Mouse (Mus musculus): ENCODE data around the gene Gprc5b.

The Gprc5b gene

DNA sequence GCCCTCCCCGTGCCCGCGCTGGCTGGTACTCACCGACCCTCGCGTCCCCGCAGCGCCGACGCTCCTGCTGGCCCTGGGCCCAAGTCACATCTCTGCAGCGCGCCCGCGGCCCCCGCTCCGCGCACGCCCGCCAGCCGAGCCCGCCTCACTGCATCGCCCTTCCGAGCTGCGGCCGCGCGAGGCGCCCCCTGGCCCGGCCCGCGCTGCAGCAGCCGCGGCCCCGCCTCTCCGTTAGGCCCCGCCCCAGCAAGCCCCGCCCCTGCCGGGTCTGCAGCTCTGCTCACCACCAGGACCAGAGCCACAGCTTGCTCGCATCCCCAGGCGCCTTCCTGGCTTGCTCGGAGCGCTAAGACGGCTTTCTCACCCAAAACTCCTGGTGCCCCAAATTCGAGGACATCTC lies at the start of gene Gprc5b:
Gene Gprc5b (minus strand): TSS at position 205 of the 400 bp plus-strand sequence.
- H3K4me1 ChIP-seq (replicated peaks; ENCODE audit: low read depth, low read length), result peaks cover 53% of the 10 kb centered on the region
- TF ChIP-seq NANOG (IDR thresholded peaks at IDR 0.05; ENCODE audit: borderline replicate concordance, low read length) (no peak), POU5F1 (IDR thresholded peaks at IDR 0.05; ENCODE audit: borderline replicate concordance, low read length) (no peak), CTCF (conservative IDR thresholded peaks at IDR 0.05; ENCODE audit: low read length) (no peak)
- H3K9me3 ChIP-seq (ENCODE audit: low read length), result 0 out of 2 replicates have a peak, but pooled peaks cover 5% of the 10 kb centered on the region
- peak within 1 kb of the TSS; percentile 84 for H3K4me3 ChIP-seq (replicated peaks; ENCODE audit: low read length)
- H3K36me3 ChIP-seq (ENCODE audit: insufficient read depth, low read length), result no peaks in the 10 kb centered on the region
- peaks cover 26% of the 10 kb centered on the region for H3K27me3 ChIP-seq (ENCODE audit: insufficient read depth, low read length)

DNA sequence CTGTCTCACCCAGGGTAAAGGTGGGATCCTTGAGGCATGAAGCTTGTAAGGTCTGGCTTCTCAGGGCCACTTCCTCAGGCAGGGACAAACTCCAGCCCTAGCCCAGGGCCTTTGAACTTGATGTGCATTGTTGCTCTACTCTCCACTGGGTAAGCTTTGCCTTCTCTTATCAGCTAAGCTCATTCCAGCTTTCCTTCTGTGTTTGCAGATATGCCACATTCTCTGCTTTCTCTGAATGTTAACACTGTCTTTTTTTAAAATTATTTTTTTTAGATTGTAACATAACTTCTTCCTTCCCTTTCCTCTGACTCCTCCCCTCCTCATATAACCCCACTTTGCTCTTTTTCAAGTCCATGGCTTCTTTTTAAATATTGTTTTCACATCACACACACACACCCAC lies 46.5 kb upstream of the Gprc5b start:
- no peak for TF ChIP-seq NANOG (IDR thresholded peaks at IDR 0.05; ENCODE audit: borderline replicate concordance, low read length)
- TF ChIP-seq POU5F1 (IDR thresholded peaks at IDR 0.05; ENCODE audit: borderline replicate concordance, low read length), result no peak
- no peak for TF ChIP-seq CTCF (conservative IDR thresholded peaks at IDR 0.05; ENCODE audit: low read length)
- no peaks in the 10 kb centered on the region for H3K27me3 ChIP-seq (ENCODE audit: insufficient read depth, low read length)

DNA sequence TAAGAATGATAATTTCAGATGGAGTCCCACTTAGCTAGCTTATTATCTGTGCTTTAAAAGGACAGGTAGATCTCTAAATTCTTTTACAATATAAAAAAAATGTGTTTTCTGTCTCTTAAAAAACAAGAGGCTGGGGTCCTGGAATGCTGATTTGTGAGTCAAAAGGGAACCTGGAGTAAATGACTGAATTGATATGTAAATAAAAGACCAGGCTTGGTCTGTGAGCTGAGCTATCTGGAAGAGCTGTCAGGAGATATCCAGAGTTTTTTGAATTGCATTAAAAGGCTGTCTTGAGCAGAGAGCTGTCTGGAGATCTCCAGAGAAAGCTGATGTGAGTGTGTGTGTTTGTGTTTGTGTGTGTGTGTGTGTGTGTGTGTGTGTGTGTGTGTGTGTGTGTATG lies 42.6 kb upstream of the Gprc5b start:
- Histone ChIP-seq H3K4me3 (replicated peaks; ENCODE audit: low read length) (no peak overlapping the region), H3K4me1 (replicated peaks; ENCODE audit: low read depth, low read length) (peaks cover 52% of the 10 kb centered on the region), H3K36me3 (ENCODE audit: insufficient read depth, low read length) (no peaks in the 10 kb centered on the region), H3K9me3 (ENCODE audit: low read length) (no peaks in the 10 kb centered on the region), H3K27me3 (ENCODE audit: insufficient read depth, low read length) (0 out of 2 replicates have a peak, but pooled peaks cover 3% of the 10 kb centered on the region)
- TF ChIP-seq POU5F1 (IDR thresholded peaks at IDR 0.05; ENCODE audit: borderline replicate concordance, low read length), result no peak
- TF ChIP-seq NANOG (IDR thresholded peaks at IDR 0.05; ENCODE audit: borderline replicate concordance, low read length), result no peak
- no peak for TF ChIP-seq CTCF (conservative IDR thresholded peaks at IDR 0.05; ENCODE audit: low read length)

More for the DNA sequence above, 46.5 kb upstream of the Gprc5b start:
- Histone ChIP-seq H3K4me3 (replicated peaks; ENCODE audit: low read length) (no peak overlapping the region), H3K4me1 (replicated peaks; ENCODE audit: low read depth, low read length) (peaks cover 20% of the 10 kb centered on the region), H3K9me3 (ENCODE audit: low read length) (no peaks in the 10 kb centered on the region), H3K36me3 (ENCODE audit: insufficient read depth, low read length) (no peaks in the 10 kb centered on the region)

DNA sequence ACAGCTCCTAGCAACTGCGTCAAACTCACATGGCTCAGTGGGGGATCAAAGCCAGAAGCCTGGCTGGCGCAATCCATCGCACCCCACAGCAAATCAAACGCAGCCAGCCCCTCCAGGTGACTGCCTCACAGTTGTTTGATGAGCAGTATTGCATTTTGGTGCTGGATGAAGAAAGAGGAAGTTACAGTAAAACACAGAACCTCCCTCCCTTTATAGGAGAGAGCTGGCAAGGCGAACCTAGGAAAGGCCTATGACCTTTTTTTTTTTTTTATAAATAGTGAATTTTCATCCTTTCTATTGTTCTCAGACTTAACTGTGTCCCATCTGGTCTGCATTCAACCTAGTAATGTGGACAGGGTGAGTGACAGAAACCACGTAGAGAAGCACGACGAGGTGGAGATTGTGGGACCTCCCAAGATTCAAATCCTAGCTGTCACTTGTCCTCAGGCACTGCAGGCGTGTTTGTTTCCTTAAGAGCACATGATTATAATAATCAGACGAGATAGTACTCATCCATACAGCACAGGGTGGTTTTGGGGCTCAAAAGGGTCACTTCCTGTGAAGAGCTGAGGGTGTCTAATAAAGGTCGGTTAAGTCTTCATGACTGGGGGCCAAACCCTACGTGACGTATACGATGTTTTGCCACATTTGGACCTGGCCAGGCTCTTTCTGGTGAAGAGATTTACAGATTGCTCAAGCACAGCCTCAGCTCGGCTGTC lies 39.4 kb upstream of the Gprc5b start:
- TF ChIP-seq CTCF (conservative IDR thresholded peaks at IDR 0.05; ENCODE audit: low read length), result no peak
- no peak for TF ChIP-seq NANOG (IDR thresholded peaks at IDR 0.05; ENCODE audit: borderline replicate concordance, low read length)
- H3K36me3 ChIP-seq (ENCODE audit: insufficient read depth, low read length), result no peaks in the 10 kb centered on the region
- H3K9me3 ChIP-seq (ENCODE audit: low read length), result peaks cover 6% of the 10 kb centered on the region; the same call in 1 of the 2 replicates
- 0 out of 2 replicates have a peak, but pooled peaks cover 3% of the 10 kb centered on the region for H3K27me3 ChIP-seq (ENCODE audit: insufficient read depth, low read length)
- H3K4me3 ChIP-seq (replicated peaks; ENCODE audit: low read length), result no peak overlapping the region
- H3K4me1 ChIP-seq (replicated peaks; ENCODE audit: low read depth, low read length), result peaks cover 52% of the 10 kb centered on the region

DNA sequence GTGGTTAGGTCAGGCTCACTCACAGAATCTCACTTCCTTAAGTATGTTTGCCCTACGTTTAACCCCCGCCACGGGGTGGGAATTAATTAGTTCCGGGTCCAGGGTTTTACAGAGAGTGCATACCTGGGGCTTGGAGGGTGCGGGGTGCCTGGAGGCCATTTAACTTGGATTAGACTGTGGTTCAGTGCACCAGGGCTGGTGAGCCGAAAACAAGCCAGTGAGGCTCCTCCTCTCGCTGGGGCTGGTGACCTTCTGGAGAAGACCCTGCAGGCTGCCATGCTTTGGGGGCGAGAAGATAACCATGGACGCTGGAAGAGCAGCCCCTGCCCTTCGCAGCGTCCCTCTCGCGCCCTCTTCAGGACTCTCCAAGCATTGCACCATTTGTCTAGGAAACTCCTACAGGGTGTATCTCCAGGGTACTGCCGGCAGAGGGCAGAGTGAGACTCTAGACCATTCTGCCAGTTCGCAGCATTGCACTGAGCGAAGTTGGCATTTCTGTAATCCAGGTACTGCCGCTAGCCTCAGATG lies 28.4 kb upstream of the Gprc5b start:
- H3K4me1 ChIP-seq (replicated peaks; ENCODE audit: low read depth, low read length), result peaks cover 33% of the 10 kb centered on the region
- peak overlapping the region; percentile 72 for H3K4me3 ChIP-seq (replicated peaks; ENCODE audit: low read length)
- H3K9me3 ChIP-seq (ENCODE audit: low read length), result no peaks in the 10 kb centered on the region
- H3K27me3 ChIP-seq (ENCODE audit: insufficient read depth, low read length), result peaks cover 3% of the 10 kb centered on the region; the same call in 1 of the 2 replicates
- no peaks in the 10 kb centered on the region for H3K36me3 ChIP-seq (ENCODE audit: insufficient read depth, low read length)
- TF ChIP-seq POU5F1 (IDR thresholded peaks at IDR 0.05; ENCODE audit: borderline replicate concordance, low read length) (no peak), CTCF (conservative IDR thresholded peaks at IDR 0.05; ENCODE audit: low read length) (peak; percentile 97)

DNA sequence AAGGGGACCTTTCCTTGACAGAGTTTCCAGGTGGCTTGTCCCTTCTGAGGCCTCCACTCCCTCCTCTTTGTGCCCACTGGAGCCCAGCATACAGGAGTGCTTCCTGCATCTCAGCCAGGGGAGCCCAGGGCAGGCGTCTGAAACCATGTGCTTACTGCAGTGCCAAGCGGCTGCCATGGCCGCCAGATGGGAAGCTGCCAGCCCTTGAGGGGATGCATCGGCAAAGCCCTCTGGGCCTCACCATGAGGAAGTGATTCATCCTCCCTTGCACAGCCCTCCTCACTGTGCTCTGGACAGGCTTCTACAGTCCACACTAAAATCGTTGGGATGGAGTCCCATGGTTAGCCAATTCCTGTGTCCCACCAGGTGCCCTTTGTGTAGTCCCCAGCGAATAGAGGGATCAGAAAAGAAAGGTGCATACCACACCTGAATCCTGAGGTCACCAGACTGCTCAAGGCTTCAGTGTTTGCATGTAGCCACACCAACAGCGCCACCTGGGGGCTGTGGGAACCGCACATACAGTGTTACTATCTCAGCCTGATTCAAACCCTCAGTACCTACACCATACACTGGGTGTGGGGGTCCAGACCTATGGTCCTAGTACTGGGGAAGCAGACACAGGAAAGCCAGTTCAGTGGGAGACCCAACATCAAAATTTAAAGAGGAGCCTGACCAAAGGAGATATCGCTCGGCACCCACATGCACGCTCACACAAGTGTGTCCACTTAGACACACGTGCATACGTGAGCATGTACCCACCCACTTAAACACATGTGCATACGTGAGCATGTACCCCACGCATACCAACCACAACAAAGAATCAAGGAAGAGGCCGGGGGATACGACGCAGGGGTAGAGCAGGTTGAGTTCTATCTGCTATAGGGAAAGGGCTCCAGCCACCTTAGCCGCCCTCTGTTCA lies 27.5 kb upstream of the Gprc5b start:
- TF ChIP-seq CTCF (conservative IDR thresholded peaks at IDR 0.05; ENCODE audit: low read length) (peak; percentile 77), POU5F1 (IDR thresholded peaks at IDR 0.05; ENCODE audit: borderline replicate concordance, low read length) (no peak)
- Histone ChIP-seq H3K4me1 (replicated peaks; ENCODE audit: low read depth, low read length) (peaks cover 33% of the 10 kb centered on the region), H3K36me3 (ENCODE audit: insufficient read depth, low read length) (no peaks in the 10 kb centered on the region), H3K4me3 (replicated peaks; ENCODE audit: low read length) (peak overlapping the region; percentile 72), H3K9me3 (ENCODE audit: low read length) (no peaks in the 10 kb centered on the region), H3K27me3 (ENCODE audit: insufficient read depth, low read length) (peaks cover 3% of the 10 kb centered on the region; the same call in 1 of the 2 replicates)

DNA sequence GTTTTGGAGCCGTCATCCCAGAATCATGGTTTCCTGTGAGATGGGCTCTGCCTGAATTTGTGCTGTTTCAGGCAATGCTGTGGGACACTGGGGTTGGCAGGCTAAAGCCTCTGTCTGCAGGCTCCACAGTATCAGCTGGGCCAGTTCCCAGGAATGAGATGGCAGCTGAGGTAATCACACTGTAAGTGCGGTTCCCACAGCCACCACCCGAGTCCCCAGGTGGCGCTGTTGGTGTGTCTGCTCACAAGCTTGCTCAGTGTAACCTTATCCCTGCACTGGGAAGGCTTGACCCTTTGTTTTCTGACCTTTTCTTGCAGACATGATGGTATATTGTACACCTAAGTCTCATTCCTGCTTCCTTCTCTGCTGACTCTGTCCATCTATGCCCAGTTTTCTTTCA lies 24.5 kb upstream of the Gprc5b start:
- H3K4me1 ChIP-seq (replicated peaks; ENCODE audit: low read depth, low read length), result peaks cover 22% of the 10 kb centered on the region
- no peaks in the 10 kb centered on the region for H3K36me3 ChIP-seq (ENCODE audit: insufficient read depth, low read length)
- TF ChIP-seq CTCF (conservative IDR thresholded peaks at IDR 0.05; ENCODE audit: low read length) (peak; percentile 69), NANOG (IDR thresholded peaks at IDR 0.05; ENCODE audit: borderline replicate concordance, low read length) (no peak)
- no peaks in the 10 kb centered on the region for H3K9me3 ChIP-seq (ENCODE audit: low read length)
- no peak overlapping the region for H3K4me3 ChIP-seq (replicated peaks; ENCODE audit: low read length)
- peaks cover 13% of the 10 kb centered on the region for H3K27me3 ChIP-seq (ENCODE audit: insufficient read depth, low read length)

DNA sequence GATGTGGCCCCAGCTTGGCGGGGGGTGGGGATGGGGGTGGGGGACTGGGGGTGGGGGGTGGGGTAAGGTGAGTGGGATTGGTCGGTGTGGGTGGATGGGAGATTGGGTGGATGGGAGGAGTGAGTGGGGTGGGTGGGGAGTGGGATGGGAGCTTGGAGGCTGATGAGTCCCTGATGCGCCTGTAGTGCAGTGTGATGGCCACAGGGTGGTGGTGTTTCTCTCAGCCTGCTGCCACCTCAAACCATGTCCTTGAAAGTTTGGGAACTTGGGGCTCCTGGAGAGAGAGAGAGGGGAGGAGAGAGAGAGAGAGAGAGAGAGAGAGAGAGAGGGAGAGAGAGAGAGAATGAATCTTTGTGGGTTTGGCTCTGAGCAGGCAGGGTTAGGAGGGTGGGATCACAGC lies 20.7 kb upstream of the Gprc5b start:
- TF ChIP-seq NANOG (IDR thresholded peaks at IDR 0.05; ENCODE audit: borderline replicate concordance, low read length), result no peak
- peak; percentile 30 for TF ChIP-seq CTCF (conservative IDR thresholded peaks at IDR 0.05; ENCODE audit: low read length)
- TF ChIP-seq POU5F1 (IDR thresholded peaks at IDR 0.05; ENCODE audit: borderline replicate concordance, low read length), result no peak
- Histone ChIP-seq H3K27me3 (ENCODE audit: insufficient read depth, low read length) (peaks cover 13% of the 10 kb centered on the region), H3K4me1 (replicated peaks; ENCODE audit: low read depth, low read length) (peaks cover 3% of the 10 kb centered on the region; the same call in 1 of the 2 replicates)

More for the DNA sequence above, 20.7 kb upstream of the Gprc5b start:
- H3K36me3 ChIP-seq (ENCODE audit: insufficient read depth, low read length), result no peaks in the 10 kb centered on the region
- H3K4me3 ChIP-seq (replicated peaks; ENCODE audit: low read length), result no peak overlapping the region
- H3K9me3 ChIP-seq (ENCODE audit: low read length), result no peaks in the 10 kb centered on the region

Measured in E14TG2a.4 (cell line).